Mouse (Mus musculus) embryonic stem cell, embryonic (primary cell): ENCODE results near the gene Rapsn.

ENCODE experiments used
- CTCF ChIA-PET, 4 experiments: fragments of 300-600 bp in 2 of 4; fragments of 350-600 bp in 2 of 4; sonication (Branson Sonifier 250); formaldehyde crosslinking; loops; one replicate each; lab custom pipeline; 2022; ENCODE audit warnings: inconsistent platforms in 2 of 4; lab: Charles Lee
- POLR2A ChIA-PET, 4 experiments: fragments of 300-600 bp in 2 of 4; fragments of 350-600 bp in 2 of 4; sonication (Branson Sonifier 250); formaldehyde crosslinking; loops; one replicate each; lab custom pipeline; 2022; ENCODE audit warnings: antibody characterized with exemption in 4 of 4, inconsistent platforms in 1 of 4; lab: Charles Lee

Rapsn gene

DNA sequence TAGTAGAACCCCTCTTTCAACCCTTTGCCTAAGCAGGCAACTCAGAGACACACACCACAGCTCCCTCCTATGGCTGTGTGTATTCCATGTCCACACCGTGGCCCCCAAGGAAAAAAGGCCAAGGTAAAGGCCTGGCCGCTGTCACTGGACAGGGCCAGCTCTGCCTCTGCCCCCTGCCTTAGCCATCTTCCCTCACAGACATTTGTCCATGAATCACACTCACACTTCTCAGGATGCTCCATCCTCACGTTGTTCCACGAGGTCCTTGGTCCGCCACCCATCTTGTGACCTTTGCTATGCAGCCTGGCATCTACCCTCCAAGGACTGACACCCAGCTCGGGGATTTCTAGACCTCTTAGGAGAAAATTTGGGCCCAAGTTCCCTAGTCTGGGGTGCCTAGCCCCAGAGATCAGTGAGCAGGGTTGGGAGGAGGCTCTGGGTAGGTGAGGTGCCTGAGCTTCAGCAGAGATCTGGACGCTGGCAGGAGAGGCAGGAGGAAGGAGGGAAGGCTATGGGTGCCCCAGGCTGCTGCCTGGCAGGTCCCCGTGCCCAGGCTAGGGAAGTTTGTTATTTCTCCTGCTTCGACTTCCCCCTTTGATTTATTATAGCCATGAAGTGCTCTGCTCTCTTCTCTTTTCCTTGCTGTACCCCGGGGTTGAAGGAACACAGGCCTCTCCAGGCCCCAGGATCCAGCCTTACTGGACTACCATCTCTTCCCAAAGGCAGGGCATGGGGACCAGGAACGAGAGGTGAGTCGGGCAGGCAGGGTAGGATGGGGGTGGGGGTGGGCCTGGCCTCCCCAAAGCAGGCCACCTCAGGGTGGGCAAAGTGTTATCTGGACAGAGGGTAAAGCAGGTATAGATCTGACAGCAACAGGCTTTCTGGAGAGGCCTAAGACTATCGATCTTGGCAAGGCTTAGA, 46.6 kb downstream of the Rapsn start, which contains the start of gene Spi1:
Gene Spi1 (plus strand): TSS at position 616 of the 921 bp plus-strand sequence.
- ChIA-PET CTCF (interaction anchor here in 1 of 4 experiments (1.0 to 2.1 kb wide), 2 partner anchors 12 to 18 kb away, joined by 3 to 5 read pairs; partner anchors contain the start of gene Slc39a13), POLR2A (interaction anchor here in 3 of 4 experiments (0.8 to 3.6 kb wide), 5 partner anchors 12 to 37 kb away, joined by 3 to 19 read pairs (median 3); partner anchors contain the start of gene Slc39a13 (in 2 of the 3))

DNA sequence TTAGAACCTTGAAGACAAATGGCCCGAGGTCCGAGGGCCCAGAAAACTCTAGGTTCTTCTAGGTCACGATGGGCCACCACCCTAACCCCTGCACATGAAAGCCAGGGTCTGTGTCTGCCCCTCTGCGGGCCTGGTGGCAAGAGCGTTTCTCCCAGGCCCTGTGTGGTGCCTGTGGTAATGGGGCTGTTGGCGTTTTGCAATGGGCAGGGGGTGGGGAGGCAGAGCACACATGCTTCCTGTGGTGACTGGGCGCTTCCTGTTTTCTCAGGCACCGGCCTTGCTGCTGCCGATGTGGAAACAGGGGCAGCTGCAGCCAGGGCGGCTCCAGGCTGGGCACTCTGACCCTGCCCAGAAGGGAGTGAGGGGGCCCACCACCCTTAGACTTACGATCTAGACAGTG, 47.4 kb downstream of the Rapsn start:
- POLR2A ChIA-PET, result interaction anchor here in 3 of 4 experiments (0.6 to 3.6 kb wide), 5 partner anchors 9 to 120 kb away, joined by 3 to 19 read pairs (median 4); partner anchors contain the start of genes Acp2 (in 1 of the 3), Nr1h3 (in 1 of the 3) and Slc39a13 (in 1 of the 3)
- CTCF ChIA-PET, result no interaction called here

DNA sequence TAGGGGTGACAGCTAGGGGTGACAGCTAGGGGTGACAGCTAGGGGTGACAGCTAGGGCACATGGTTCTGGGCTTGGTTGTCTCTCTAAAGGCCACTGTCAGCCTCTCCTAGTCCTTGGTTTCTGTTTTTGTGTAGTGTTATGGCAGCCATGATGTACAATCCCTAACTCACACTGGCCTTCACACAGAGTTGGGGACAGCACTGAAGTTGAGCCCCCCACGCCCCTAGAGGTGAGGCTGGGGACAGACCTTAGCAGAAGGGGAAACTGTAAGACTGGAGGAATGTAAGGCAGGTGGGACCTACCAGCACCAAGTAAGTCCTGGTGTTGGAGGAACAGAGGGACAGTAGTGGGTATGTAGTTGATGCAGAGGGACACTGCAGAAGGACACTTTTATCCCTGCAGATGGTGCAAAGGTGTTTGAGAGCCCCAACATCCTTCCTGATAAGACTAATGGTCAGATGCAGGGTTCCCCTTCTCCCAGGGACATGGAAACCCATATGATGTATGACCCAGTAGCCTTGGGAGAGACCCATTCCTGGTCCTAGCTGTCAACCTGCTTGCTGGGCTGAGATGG, 48.0 kb downstream of the Rapsn start:
- POLR2A ChIA-PET, result interaction anchor here in 3 of 4 experiments (0.6 to 4.5 kb wide), 15 partner anchors 8 to 119 kb away, joined by 3 to 22 read pairs (median 4); partner anchors contain the start of genes Slc39a13 (in 3 of the 3), Acp2 (in 1 of the 3) and Nr1h3 (in 1 of the 3)
- CTCF ChIA-PET, result interaction anchor here in 2 of 4 experiments (1.1 to 2.2 kb wide), 2 partner anchors 13 to 32 kb away, joined by 3 to 9 read pairs; partner anchors contain the start of gene Slc39a13 (in 1 of the 2)

DNA sequence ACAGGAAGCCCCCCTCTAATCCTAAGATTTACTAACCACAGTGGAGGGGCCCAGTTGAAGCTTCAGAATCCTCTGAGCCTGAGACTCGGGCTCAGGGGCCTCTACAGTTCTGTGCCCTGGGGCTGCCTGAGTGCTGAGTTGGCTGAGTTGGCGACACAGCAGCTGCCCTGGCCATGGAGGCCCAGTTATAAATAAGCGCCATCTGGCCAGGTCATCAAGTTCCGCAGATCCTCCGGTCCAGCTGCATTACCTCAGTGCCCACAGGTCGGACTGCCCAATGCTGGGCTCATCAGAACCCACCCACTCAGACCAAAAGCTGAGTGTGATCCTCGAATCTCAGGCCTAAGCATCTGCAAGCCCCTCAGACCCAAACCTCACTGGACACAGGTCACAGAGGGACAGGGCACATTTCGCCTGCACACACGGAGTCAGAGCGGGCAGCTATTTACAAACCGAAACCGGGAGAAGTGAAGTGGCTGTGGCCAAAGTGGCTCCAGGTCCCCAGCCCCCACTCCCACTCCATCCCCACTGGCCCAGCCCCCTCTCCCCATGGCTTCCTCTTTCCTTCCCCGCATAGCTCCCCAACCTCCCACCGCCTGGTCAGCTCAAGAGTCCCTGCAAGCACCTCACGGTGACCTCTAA, 48.9 kb downstream of the Rapsn start:
- POLR2A ChIA-PET, result interaction anchor here (0.6 to 4.5 kb wide), 29 partner anchors 9 to 370 kb away, joined by 3 to 22 read pairs (median 4); partner anchors contain the start of genes Slc39a13 (in 3 of the 4), C1qtnf4 (in 1 of the 4), Ddb2 (in 1 of the 4) and Rapsn (in 1 of the 4)
- CTCF ChIA-PET, result interaction anchor here in 3 of 4 experiments (0.7 to 2.2 kb wide), 8 partner anchors 14 to 103 kb away, joined by 3 to 9 read pairs (median 3); partner anchors contain the start of gene Slc39a13 (in 1 of the 3)

DNA sequence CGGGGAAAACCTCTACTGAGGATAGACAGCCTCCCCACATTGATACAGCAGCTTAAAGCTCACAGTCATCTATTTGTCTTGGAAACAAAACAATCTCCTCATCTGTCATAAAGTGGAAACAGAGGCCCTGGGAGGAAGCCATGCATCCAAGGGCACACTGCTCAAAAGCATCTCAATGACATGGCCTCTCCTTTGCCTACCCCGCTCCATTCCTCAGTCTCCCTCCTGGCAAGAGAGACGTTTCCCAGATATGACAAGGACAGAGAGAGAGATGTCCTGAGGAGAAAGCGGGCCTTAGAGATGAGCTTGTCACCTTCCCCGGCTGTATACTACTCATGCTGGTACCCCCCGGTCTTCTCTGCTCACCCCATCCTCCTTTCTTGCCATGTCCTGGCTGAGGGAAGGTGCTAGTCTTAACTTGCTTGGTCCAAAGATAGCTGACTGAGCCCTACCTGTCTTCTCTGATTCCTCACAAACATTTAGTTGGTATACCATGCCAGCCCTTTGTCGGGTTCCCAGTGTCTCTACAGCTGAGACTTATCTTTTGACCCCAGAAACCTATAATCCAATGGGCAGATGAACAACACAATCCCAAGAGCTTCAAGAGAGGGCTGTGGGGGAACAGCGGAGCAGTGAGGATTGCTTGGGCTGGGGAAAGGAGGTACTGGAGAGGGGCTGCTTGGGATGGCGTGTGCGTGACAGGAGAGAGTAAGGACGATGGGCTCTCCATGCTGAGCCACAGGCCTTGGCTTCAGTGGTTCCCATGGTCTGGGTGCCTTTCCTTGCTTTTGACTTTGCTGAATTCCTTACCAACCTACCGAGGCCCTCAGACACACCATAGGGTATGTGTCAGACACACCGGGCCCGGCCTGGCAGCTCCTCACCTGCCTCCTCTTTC, 50.3 kb downstream of the Rapsn start:
- ChIA-PET CTCF (interaction anchor here (0.6 to 2.2 kb wide), 7 partner anchors 15 to 461 kb away, joined by 3 to 9 read pairs (median 3); partner anchors contain the start of gene Slc39a13 (in 1 of the 4)), POLR2A (interaction anchor here (0.7 to 4.5 kb wide), 21 partner anchors 8 to 175 kb away, joined by 3 to 22 read pairs (median 4); partner anchors contain the start of genes Slc39a13 (in 3 of the 4) and Ddb2 (in 1 of the 4))

DNA sequence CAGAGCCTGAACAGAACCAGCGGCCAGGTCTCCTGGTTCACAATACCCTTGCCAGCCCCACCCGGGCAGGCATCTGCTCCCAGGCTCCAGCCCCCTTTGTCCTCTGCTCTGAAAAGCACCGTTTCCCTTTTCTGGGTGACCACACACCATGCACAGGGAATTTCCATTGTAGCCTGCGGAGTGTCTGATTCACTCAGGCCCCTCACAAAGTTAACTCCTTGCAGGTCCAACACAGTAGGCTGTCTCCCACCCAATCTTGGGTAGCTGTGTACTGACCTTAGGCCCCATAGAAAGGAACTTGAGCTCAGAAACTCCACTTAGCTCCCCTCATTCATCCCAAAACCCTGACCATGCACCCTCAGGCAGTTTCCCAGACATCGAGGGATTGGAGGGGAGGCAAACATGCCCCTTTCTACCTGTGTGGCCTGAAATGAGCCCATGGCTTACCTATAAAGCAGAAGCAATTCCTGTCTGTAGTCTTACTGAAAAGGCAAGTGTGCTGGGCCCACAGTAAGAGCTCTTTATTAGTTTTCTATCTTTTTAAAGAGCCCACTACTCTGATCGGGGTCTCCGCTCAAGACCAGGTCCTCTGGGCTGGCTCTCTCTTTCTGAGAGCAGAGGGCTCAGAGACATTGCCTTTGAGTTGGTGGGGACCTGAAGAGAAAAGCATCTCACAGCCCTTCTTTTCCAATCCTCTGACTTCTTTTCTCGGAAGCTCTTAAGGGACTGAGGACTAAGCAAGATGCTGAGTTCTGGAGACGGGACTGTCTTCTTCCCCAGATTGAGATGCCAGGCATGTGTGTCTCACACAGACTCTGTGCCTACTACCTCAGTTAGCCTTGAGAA, 51.2 kb downstream of the Rapsn start:
- ChIA-PET CTCF (interaction anchor here in 2 of 4 experiments (1.3 to 1.4 kb wide), 2 partner anchors 16 kb away, joined by 3 read pairs; partner anchors contain the start of gene Slc39a13 (in 1 of the 2)), POLR2A (interaction anchor here in 3 of 4 experiments (0.6 to 4.5 kb wide), 9 partner anchors 9 to 150 kb away, joined by 3 to 22 read pairs (median 5); partner anchors contain the start of genes Slc39a13 (in 2 of the 3) and Ddb2 (in 1 of the 3))

DNA sequence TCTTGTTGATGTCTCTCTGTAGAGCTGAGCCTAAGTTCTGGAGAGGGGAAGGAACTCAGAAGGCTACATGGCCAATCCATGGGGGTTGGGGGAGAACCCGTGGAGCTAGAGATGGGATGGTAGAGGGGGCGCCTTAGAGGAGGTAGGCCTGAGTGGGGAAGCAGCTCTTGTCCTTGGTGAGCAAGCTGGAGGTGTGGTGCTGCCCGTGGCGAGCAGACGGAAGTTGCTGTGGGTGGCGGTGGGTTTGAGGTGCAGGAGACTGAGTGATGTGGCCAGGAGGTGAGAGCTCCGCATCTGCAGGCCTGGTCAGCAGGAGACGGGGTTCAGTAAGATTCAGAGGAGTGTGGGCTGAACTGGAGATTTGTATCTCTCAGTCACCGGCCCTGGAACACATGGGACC, 52.0 kb downstream of the Rapsn start:
- ChIA-PET POLR2A (interaction anchor here in 2 of 4 experiments (0.8 to 4.5 kb wide), 4 partner anchors 10 to 77 kb away, joined by 3 to 22 read pairs (median 10); partner anchors contain the start of gene Slc39a13 (in 1 of the 2)), CTCF (interaction anchor here in 3 of 4 experiments (0.9 to 1.6 kb wide), 4 partner anchors 17 to 55 kb away, joined by 3 read pairs; partner anchors contain the start of gene Slc39a13 (in 1 of the 3))

DNA sequence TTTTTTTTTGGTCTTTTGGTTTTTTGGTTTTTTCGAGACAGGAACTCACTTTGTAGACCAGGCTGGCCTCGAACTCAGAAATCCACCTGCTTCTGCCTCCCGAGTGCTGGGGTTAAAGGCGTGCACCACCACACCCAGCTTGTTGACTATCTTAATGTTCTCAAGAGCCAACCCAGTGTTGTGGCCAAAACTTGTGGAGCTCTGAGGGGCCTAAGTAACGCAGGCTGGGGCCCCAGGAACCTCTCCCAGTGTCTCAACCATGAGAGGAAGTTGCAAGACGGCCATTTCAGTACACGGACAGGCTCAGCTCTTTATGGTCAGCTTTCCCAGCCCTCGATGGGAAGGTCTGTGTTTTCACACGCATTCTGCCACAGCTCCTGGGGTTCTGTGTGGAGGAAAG, 53.6 kb downstream of the Rapsn start:
- ChIA-PET POLR2A (interaction anchor here in 2 of 4 experiments (0.7 to 3.0 kb wide), 3 partner anchors 11 to 102 kb away, joined by 3 to 16 read pairs (median 5); no protein-coding TSS in a partner anchor), CTCF (interaction anchor here in 1 of 4 experiments (0.6 to 0.7 kb wide), 3 partner anchors 25 to 585 kb away, joined by 3 to 5 read pairs (median 3); no protein-coding TSS in a partner anchor)

DNA sequence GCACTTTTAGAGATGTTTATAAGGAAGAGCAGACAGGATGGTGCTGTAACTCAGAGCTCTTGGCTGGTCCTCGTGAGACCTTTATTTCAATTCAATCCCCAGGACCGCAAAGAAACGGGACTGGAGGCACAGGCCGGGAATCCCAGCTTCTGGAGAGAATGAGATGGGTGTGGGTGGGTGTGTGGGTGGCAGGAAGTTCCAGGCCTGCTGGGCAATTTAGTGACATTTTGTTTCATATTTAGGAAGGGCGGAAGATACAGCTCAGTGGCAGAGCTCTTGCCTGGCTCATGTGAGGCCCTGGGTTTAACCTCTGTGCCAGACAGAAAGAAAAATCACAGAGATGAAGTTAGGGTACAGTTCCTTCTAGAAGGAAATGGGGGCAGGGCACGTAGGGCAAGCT, 54.8 kb downstream of the Rapsn start:
- ChIA-PET POLR2A (interaction anchor here in 2 of 4 experiments (0.5 to 1.3 kb wide), 5 partner anchors 20 to 257 kb away, joined by 3 read pairs; partner anchors contain the start of gene Slc39a13 (in 1 of the 2)), CTCF (interaction anchor here in 1 of 4 experiments (0.7 to 1.4 kb wide), 3 partner anchors 20 to 24 kb away, joined by 3 read pairs; no protein-coding TSS in a partner anchor)

DNA sequence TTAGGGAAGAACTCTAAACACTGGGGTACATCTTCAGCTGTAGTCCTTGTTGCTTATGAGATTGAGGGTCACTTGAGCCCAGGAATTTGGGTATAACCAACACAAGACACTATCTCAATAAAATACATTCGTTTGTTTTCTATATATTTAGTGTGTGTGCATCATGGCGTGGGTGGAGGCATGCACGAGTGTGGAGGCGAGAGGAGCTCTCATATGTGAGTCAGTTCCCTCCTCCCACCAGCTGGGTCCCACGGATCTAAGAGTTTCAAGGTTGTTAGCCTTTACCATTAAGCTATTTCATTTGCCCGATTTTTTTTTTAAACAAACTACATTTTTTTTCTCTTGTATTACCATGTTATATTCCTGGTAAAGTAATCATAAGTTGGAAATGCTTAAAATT, 55.4 kb downstream of the Rapsn start:
- ChIA-PET CTCF (interaction anchor here in 2 of 4 experiments (0.6 to 1.4 kb wide), 2 partner anchors 25 to 688 kb away, joined by 3 read pairs; no protein-coding TSS in a partner anchor), POLR2A (interaction anchor here in 3 of 4 experiments (0.6 to 1.3 kb wide), 7 partner anchors 8 to 186 kb away, joined by 3 read pairs; partner anchors contain the start of genes Kbtbd4 (in 1 of the 3), Ndufs3 (in 1 of the 3) and Slc39a13 (in 1 of the 3))
